8 mouse cellular contexts compared by ENCODE assay signal in genomic region chr12:71047473-71048078, GRCm38 (mm10). TPM values are rescaled to one million over a fixed set of nuclear protein-coding genes. Genes with fewer than 3 reads are reported as not detected.
DNase-seq lines count a peak whose midpoint lies in the region; ATAC-seq lines count a peak whose summit lies in the region.

No protein-coding gene starts in this region.

- H3K9ac ChIP-seq in kidney, embryonic 14.5 days (ENCODE audit: low read depth, low read length) = peak overlapping the region; percentile 42; the same call in 1 of the 2 replicates
- peak overlapping the region; percentile 61 for H3K9ac ChIP-seq in forebrain, embryonic 14.5 days (ENCODE audit: low read length)

- no peaks in the 10 kb centered on the region for H3K27me3 ChIP-seq in kidney, embryonic 14.5 days (ENCODE audit: control insufficient read depth, insufficient read depth, low read length)
- H3K27me3 ChIP-seq in forebrain, embryonic 14.5 days (replicated peaks; ENCODE audit: control insufficient read depth, insufficient read depth, low read length) = no peaks in the 10 kb centered on the region
- no peaks in the 10 kb centered on the region for H3K27me3 ChIP-seq in midbrain, embryonic 10.5 days (ENCODE audit: low read depth, poor library complexity, severe bottlenecking)

- WGBS in kidney, embryonic 14.5 days = 61% methylated on average over 8 of the region's 8 CpGs
- WGBS in forebrain, embryonic 14.5 days = 26% methylated on average over 8 of the region's 8 CpGs
- 83% methylated on average over 8 of the region's 8 CpGs for WGBS in midbrain, embryonic 10.5 days

- peaks cover 9% of the 10 kb centered on the region for H3K4me1 ChIP-seq in kidney, embryonic 14.5 days (ENCODE audit: control insufficient read depth, insufficient read depth, low read length)
- H3K4me1 ChIP-seq in forebrain, embryonic 14.5 days (ENCODE audit: control insufficient read depth, insufficient read depth, low read length) = peaks cover 21% of the 10 kb centered on the region
- H3K4me1 ChIP-seq in midbrain, embryonic 10.5 days = peaks cover 11% of the 10 kb centered on the region

- no peak for DNase-seq in kidney, postnatal 10 days
- DNase-seq in T-cell, adult 2 months (ENCODE audit: low spot score) = peak; percentile 7
- no peak for DNase-seq in forebrain, embryonic 14.5 days (ENCODE audit: low spot score)
- no peak for DNase-seq in midbrain, embryonic 10.5 days (ENCODE audit: low spot score)
- DNase-seq in natural killer cell, adult 2 months (ENCODE audit: low spot score in 2 of 2) = no peak
- DNase-seq in retina, postnatal 1 day = no peak

- H3K4me2 ChIP-seq in kidney, embryonic 14.5 days (replicated peaks; ENCODE audit: low read depth, low read length) = peak overlapping the region; percentile 36
- peak overlapping the region; percentile 67 for H3K4me2 ChIP-seq in forebrain, embryonic 14.5 days (ENCODE audit: low read length)

- H3K4me3 ChIP-seq in kidney, embryonic 14.5 days (ENCODE audit: low read length) = no peak overlapping the region; the same call in 1 of the 2 replicates
- peak overlapping the region; percentile 35 for H3K4me3 ChIP-seq in forebrain, embryonic 14.5 days (ENCODE audit: low read depth, low read length)
- H3K4me3 ChIP-seq in midbrain, embryonic 10.5 days = 0 out of 2 replicates have a peak overlapping the region, but pooled peaks have one; percentile 16

- ATAC-seq in kidney, embryonic 14.5 days (ENCODE audit: low FRiP score, low TSS enrichment) = no peak
- peak; percentile 58 for ATAC-seq in forebrain, embryonic 14.5 days
- no peak for ATAC-seq in granulocyte monocyte progenitor cell, adult 5-6 weeks (replicated peaks; ENCODE audit: poor library complexity, severe bottlenecking)

- peak overlapping the region; percentile 80 for H3K27ac ChIP-seq in kidney, embryonic 14.5 days (ENCODE audit: low read depth, low read length)
- peak overlapping the region; percentile 98 for H3K27ac ChIP-seq in forebrain, embryonic 14.5 days (ENCODE audit: low read depth, low read length)
- peak overlapping the region; percentile 78 for H3K27ac ChIP-seq in midbrain, embryonic 10.5 days (replicated peaks)

- peaks cover 28% of the 10 kb centered on the region for H3K36me3 ChIP-seq in kidney, embryonic 14.5 days (ENCODE audit: control insufficient read depth, insufficient read depth, low read length)
- H3K36me3 ChIP-seq in forebrain, embryonic 14.5 days (ENCODE audit: control insufficient read depth, insufficient read depth, low read length) = peaks cover 19% of the 10 kb centered on the region
- peaks cover 36% of the 10 kb centered on the region for H3K36me3 ChIP-seq in midbrain, embryonic 10.5 days

- no peaks in the 10 kb centered on the region for H3K9me3 ChIP-seq in kidney, embryonic 14.5 days (ENCODE audit: control insufficient read depth, low read length)
- no peaks in the 10 kb centered on the region for H3K9me3 ChIP-seq in forebrain, embryonic 14.5 days (replicated peaks; ENCODE audit: control insufficient read depth, low read length)
- no peaks in the 10 kb centered on the region; the same call in 1 of the 2 replicates for H3K9me3 ChIP-seq in midbrain, embryonic 10.5 days (replicated peaks)

RNA-seq across cellular contexts. Expression of gene Arid4a, which starts 31.8 kb away (rescaled TPM):
- 24.2 and 37.7 TPM in 2 replicates for polyA plus RNA-seq in kidney, embryonic 14.5 days (2014; fragmentation: Nextera tagmentation; extraction: Ambion mirVana)
- polyA plus RNA-seq in forebrain, embryonic 14.5 days (2014; fragmentation: Nextera tagmentation; extraction: Ambion mirVana) = 34.1 and 48.5 TPM in 2 replicates
- 25.5 and 26.6 TPM in 2 replicates for polyA plus RNA-seq in midbrain, embryonic 10.5 days (2016; fragmentation: Nextera tagmentation; extraction: Ambion mirVana)
- 23.8 and 26.9 TPM in 2 replicates for total RNA-seq in granulocyte monocyte progenitor cell, adult 5-6 weeks (2014; fragmentation: Nextera tagmentation)
- total RNA-seq in granulocyte monocyte progenitor cell, adult 5-6 weeks (2017) = 43.3 and 46.0 TPM in 2 replicates
